Mouse (Mus musculus) CD4-positive, CD25-positive, alpha-beta regulatory T cell, adult 4 months (primary cell): ENCODE measurements around the gene Tifab. TPM values are rescaled to one million over a fixed set of nuclear protein-coding genes. Genes with fewer than 3 reads are reported as not detected.
"Not testable (repeated sequence)": the region's sequence is repeated elsewhere in the genome, so short reads cannot be mapped to it uniquely, and the experiment has no call there.

ENCODE experiments used
- ATAC-seq: one replicate; pipeline ENCODE4 v1.8.0; 2017
- polyA plus RNA-seq, 2 experiments: library from polyadenylated mRNA; unstranded; fragments of 100-300 nt; shearing (Covaris generic); gene quantifications; one replicate each; pipeline ENCODE4 v1.2.1; 2017

Gene Tifab
- under 1 TPM in 1 of 2 experiments, not detected in 1; 0.22 TPM for polyA plus RNA-seq

DNA sequence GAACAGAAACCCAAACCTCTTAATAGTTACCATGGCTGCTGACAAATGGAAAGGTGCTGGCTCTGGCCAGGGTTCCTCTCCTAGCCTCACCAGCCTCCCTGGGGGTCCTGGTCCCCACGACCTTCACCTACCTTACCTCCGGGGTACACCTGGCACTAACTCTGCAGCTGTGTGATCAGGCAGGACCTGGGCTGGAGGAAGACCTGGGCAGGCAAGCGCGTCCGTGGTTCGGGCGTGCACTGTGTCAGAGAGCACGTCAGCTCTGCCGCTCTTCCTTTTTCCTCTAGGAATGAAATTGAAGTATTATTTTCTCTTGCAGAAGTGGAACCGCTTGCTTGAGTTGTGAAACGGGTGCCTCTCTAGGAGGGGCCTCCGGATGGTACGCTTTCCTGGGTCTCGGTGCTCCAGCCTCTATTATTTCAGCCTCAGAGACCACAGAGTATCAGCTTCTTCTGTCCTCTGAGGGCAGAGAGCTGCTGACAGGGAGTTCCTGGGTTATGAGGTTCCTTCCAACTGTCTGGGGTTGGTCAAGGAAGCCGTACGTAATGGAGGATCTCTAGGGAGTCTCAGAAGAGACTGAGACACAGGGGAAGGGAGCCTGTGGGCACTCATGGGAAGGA, at the start of gene Tifab:
Gene Tifab, minus strand, starts transcription at position 470 of the 620 bp plus-strand sequence.
- ATAC-seq: no peak

- ATAC-seq: no peak
These were observed 47.7 kb upstream of the Tifab start for GRCm38 (mm10) chr13:56226175-56226954.

GRCm38 (mm10) chr13:56223625-56224024, 44.9 kb upstream of the Tifab start:
- no peak for ATAC-seq

GRCm38 (mm10) chr13:56222849-56223246, 44.2 kb upstream of the Tifab start:
- ATAC-seq: no peak

GRCm38 (mm10) chr13:56221995-56222848, 43.5 kb upstream of the Tifab start:
- no peak for ATAC-seq

- no peak for ATAC-seq
These were observed 42.6 kb upstream of the Tifab start for GRCm38 (mm10) chr13:56221129-56221910.

DNA sequence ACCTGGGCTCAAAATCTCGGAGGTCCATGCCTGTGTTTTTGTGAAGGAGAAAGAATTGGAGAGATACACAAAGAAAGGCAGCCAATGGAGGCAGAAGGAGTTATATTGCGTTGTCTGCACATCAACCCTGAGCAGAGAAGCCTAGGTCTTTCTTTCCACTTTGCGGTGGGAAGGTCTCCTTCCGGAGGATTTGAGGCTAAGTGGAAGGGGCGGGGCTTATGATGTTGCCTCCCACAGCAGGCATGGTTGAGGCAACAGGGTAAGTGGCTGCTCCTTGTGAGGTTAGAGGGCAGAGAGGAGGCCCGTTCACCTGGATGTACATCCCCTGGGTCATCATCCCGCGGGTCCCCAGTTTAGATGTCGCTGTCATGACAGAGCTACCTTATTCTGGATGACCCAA, 40.6 kb upstream of the Tifab start:
- ATAC-seq: peak; percentile 58

- ATAC-seq: peak; percentile 60
These were observed 37.4 kb upstream of the Tifab start for GRCm38 (mm10) chr13:56216090-56216489.

GRCm38 (mm10) chr13:56214633-56215032, 35.9 kb upstream of the Tifab start:
- no peak for ATAC-seq

GRCm38 (mm10) chr13:56209067-56209411, 30.4 kb upstream of the Tifab start:
- ATAC-seq: no peak

GRCm38 (mm10) chr13:56208225-56209066, 29.8 kb upstream of the Tifab start:
- ATAC-seq: no peak

GRCm38 (mm10) chr13:56199506-56199905, 20.8 kb upstream of the Tifab start:
- ATAC-seq: no peak

DNA sequence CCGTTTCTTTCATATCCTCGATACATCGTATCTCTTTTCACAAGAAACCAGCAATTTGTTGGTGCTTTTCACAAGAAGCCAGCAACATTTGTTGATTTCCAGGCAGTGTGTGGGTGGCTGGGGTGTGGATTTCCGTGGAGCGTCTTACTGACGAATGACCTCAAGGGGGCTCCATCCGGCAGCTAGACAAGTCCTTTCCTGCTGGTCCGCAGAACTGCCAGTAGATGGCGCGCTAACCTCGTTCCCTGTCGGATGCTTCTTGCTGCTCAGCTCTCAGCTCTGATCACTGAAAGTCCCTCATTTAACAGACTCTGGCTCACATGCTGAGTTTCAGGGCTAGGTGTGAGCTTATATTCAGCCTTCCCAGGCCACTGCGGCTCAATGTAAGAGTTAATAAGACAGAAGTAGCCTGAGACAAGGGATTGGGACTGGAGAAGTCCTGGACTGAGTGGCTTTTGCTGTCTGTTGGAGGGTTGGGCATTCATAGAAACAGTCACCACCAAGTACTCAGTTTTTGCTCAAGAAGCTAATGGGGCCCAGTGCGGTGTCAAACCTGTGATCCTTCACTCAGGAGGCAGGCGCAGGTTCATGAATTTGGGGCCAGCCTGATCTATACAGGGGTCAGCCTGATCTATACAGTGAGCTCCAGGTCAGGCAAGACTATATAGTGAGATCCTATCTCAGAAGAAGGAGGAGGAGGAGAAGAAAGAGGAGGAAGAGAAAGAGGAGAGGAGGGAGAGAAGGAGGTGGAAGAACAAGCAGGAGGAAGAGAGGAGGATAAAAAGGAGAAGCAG, 19.0 kb upstream of the Tifab start:
- ATAC-seq: peak; percentile 90

GRCm38 (mm10) chr13:56197031-56197430, 18.3 kb upstream of the Tifab start:
- no peak for ATAC-seq

DNA sequence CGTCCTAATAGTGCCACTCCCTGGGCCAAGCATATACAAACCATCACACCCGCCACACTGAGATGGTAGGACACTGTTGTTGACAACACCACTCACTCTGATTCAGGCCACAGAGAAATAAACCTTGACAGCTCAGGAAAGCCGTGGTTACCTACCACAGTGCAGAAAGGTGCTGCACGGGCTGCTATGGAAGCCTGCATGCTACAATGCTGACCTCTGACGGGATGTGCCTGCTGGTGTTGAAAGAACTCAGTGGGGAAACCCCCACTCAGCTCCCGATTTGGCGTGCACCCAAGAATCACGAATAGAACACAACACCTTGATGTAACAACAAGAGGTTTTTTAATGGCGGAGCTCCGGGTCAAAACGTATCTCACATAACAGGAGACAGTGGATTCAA, 17.1 kb upstream of the Tifab start:
- ATAC-seq: peak; percentile 69

- ATAC-seq: not testable (repeated sequence)
These were observed 15.5 kb upstream of the Tifab start for GRCm38 (mm10) chr13:56194181-56194580.

GRCm38 (mm10) chr13:56191225-56191624, 12.5 kb upstream of the Tifab start:
- ATAC-seq: no peak

DNA sequence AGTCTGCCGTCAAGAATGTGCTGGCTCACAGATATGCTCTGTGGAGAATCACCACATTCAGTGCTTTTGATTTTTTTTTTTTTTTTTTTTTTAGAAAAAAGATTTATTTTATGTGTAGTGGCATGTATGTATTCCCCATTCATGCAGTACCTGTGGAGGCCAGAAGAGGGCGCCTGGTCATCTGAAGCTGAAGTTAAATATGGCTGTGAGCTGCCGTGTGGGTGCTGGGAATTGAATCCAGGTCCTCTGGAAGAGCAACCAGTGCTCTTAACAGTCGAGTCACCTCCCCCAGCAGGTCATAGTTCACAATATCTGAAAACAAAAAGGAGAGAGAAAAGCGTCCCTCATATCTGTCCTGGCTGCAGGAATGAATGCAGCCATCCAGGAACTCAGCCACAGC, 11.0 kb upstream of the Tifab start:
- no peak for ATAC-seq

DNA sequence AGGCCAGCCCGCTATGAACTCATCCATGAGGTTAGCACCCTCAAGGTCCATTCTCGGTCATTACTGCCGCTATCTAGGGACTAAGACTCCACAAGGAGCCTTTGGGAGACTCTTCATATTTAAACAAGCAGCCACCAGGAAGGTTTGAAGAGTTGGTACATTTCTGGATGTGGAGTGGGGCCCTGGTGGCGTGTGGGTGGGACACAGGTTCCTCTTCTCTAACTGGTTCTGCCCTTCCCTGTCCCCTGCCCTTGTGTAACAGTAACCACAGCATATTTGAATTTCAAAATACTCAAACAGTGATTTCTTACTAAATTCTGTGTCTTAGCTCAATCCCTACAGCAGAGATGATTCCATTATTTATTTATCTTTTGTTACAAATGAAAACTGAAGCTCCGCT, 5.0 kb upstream of the Tifab start:
- no peak for ATAC-seq

DNA sequence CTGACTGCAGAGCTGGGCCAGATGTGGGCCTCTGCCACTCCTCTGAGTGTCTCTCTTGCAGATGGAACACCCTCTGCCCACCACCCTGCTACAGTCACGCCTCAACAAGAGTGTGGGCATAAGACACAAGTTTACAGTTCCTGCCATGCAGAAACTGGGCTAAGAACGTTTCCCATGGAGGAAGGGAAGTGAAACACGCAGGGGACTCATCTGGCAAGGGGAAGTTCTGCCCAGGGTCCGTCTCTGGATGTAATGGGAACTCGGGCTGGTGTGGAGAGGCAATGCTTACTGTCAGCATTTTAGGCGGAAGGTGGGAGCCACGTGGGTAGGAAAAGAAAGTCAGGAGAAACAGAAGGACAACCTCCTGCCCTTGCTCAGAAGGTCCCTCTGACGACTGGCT, 2.7 kb upstream of the Tifab start:
- ATAC-seq: no peak

DNA sequence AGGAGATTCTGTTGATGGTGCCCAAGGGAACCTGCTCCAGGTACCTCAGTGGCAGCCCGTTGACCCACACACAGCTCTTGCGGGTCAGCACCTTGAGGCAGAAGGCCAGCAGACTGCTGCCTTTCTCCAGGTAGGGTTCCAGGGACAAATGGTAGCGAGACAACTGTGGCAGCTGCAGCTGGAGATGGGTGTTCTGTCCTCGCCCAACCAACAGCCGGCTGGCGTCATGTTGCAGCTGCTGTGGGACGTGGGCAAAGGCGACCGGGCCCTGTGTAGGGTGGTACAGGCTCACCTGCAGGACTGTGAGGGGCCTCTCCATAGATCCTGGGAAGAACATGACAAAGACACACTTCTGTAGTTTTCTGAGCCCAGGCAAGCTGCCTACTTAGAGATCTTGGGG, 2.4 kb downstream of the Tifab start:
- ATAC-seq: no peak
